Mouse (Mus musculus): ENCODE measurements around the gene Hcfc1. TPM values are rescaled to one million over a fixed set of nuclear protein-coding genes. Genes with fewer than 3 reads are reported as not detected.
A peak's percentile ranks its signal among the peaks of the same experiment; 100 is the strongest.

Gene Hcfc1
- polyA plus RNA-seq, 1 experiment from 2014 or later, result 63.0 TPM

DNA sequence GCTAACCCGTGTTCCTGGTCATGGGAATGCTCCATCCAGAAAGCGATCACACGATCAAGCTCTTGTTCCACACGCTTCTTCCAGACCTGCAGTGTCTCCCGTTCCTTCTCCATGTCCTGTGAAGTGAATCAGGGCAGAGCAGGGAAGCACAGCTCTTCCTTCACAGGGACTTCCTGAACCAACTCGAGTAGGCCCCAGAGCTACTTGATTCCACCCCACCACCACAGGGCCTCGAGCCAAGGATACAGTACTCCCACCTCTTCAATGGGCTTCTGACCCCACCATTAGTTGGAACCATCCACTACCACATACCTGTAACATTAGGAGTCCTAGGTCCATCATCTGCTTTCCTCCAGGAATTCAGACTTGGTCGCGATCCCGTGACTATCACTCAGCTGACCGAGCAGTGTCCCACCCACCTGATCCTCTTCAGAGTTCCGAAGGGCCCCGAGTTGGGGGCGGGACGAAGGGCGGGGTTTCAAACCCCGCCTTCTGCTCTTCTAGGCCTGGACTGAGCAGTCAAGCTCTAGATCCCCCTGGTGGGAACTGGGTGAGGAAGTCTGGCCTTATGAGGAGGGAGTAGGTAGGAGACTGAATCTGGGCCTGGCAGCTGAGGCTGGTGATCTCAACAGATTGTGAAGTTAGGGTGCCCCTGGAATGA is 35.6 kb downstream of the Hcfc1 start, which contains the start of gene Renbp:
Gene Renbp (minus strand): TSS at position 449 of the 661 bp plus-strand sequence.
- WGBS, result 49% methylated on average over 17 of the region's 17 CpGs
- Histone ChIP-seq H3K4me3 (replicated peaks) (no peak within 1 kb of the TSS), H3K36me3 (no peaks in the 10 kb centered on the region), H3K27ac (no peak within 1 kb of the TSS), H3K4me1 (replicated peaks) (no peaks in the 10 kb centered on the region), H3K4me2 (replicated peaks) (0 out of 2 replicates have a peak within 1 kb of the TSS, but pooled peaks have one; percentile 2), H3K9ac (replicated peaks) (no peak within 1 kb of the TSS), H3K27me3 (no peaks in the 10 kb centered on the region), H3K9me3 (no peaks in the 10 kb centered on the region)
- ATAC-seq, result peak; percentile 62

- WGBS, result 82% methylated on average over 8 of the region's 8 CpGs
- no peak for ATAC-seq
- H3K4me3 ChIP-seq (replicated peaks), result peak overlapping the region; percentile 58
- no peaks in the 10 kb centered on the region for H3K9me3 ChIP-seq
- peak overlapping the region; percentile 74; the same call in 1 of the 2 replicates for H3K27ac ChIP-seq
- peak overlapping the region; percentile 64 for H3K9ac ChIP-seq (replicated peaks)
- peaks cover 10% of the 10 kb centered on the region for H3K4me1 ChIP-seq (replicated peaks)
- H3K4me2 ChIP-seq (replicated peaks), result peak overlapping the region; percentile 65
- no peaks in the 10 kb centered on the region for H3K27me3 ChIP-seq
- peaks cover 15% of the 10 kb centered on the region; the same call in 1 of the 2 replicates for H3K36me3 ChIP-seq
Measured at GRCm38 (mm10) chrX:73922550-73922882, 43.6 kb downstream of the Hcfc1 start.

- Histone ChIP-seq H3K36me3 (peaks cover 19% of the 10 kb centered on the region; the same call in 1 of the 2 replicates), H3K27ac (peak within 1 kb of the TSS; percentile 79), H3K4me2 (replicated peaks) (peak within 1 kb of the TSS; percentile 70), H3K4me3 (replicated peaks) (peak within 1 kb of the TSS; percentile 58), H3K4me1 (replicated peaks) (peaks cover 10% of the 10 kb centered on the region), H3K27me3 (no peaks in the 10 kb centered on the region), H3K9me3 (no peaks in the 10 kb centered on the region), H3K9ac (replicated peaks) (peak within 1 kb of the TSS; percentile 76)
- WGBS, result 23% methylated on average over 43 of the region's 43 CpGs
- ATAC-seq, result peak; percentile 99
Measured at GRCm38 (mm10) chrX:73921823-73922549, 44.2 kb downstream of the Hcfc1 start, which contains the start of the genes Arhgap4 and Naa10. Arhgap4 (minus strand) TSS chrX:73921870. Naa10 (minus strand) TSS chrX:73921944.

DNA sequence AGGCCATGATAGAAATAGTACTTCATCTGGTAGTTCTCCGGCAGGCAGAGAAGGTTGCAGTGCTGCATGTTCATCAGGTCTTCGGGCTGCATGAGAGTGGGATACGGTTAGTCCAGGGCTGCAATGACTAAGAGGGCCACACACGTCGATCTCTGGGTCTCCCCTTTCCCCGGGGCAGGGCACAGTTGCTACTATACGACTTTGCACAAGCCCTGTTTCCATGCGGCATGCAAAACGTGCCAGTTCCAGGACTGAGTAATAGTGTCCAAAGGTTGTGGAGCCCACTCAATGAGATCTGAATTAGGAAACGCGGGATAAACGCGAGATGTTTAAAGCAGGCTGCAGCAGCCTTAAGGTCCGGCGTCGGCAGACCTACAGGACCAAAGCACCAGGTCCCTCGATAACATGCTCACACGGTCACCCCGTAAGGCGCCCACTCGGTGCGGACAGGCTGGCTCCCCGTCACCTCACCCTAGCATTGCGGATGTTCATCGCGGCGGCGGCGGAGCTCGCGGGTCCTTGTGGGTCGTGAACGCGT is 44.8 kb downstream of the Hcfc1 start:
- Histone ChIP-seq H3K4me1 (replicated peaks) (peaks cover 10% of the 10 kb centered on the region), H3K27me3 (no peaks in the 10 kb centered on the region), H3K27ac (peak overlapping the region; percentile 79), H3K4me3 (replicated peaks) (peak overlapping the region; percentile 58), H3K36me3 (peaks cover 19% of the 10 kb centered on the region; the same call in 1 of the 2 replicates), H3K9ac (replicated peaks) (peak overlapping the region; percentile 76), H3K4me2 (replicated peaks) (peak overlapping the region; percentile 70), H3K9me3 (no peaks in the 10 kb centered on the region)
- 25% methylated on average over 34 of the region's 34 CpGs for WGBS
- peak; percentile 51 for ATAC-seq

DNA sequence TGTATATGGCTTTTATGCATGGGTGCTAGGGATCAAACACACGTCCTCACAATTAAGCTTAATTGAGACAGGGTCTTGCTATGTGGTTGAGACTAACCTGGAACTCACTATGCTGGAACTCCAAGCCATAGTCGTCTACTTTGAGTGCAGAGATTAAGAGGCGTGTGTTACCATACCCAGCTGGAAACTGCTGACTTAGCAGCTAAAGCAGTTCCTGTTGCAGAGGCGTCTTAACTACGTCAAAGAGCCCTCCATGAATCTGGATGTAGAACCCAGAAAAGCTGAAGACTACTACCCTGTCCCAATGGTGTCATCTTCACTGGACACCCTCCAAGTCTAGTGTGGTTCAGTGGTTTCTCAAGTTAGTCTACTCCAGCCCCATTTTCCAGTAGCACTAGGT is 47.5 kb downstream of the Hcfc1 start:
- no peak for ATAC-seq
- no peaks in the 10 kb centered on the region for H3K27me3 ChIP-seq
- H3K4me2 ChIP-seq (replicated peaks), result no peak overlapping the region
- no peak overlapping the region for H3K9ac ChIP-seq (replicated peaks)
- H3K9me3 ChIP-seq, result no peaks in the 10 kb centered on the region
- peaks cover 19% of the 10 kb centered on the region; the same call in 1 of the 2 replicates for H3K36me3 ChIP-seq
- peaks cover 17% of the 10 kb centered on the region for H3K4me1 ChIP-seq (replicated peaks)
- no peak overlapping the region for H3K27ac ChIP-seq
- 82% methylated on average over 5 of the region's 5 CpGs for WGBS
- H3K4me3 ChIP-seq (replicated peaks), result no peak overlapping the region

- H3K9ac ChIP-seq (replicated peaks), result no peak overlapping the region
- no peaks in the 10 kb centered on the region for H3K27me3 ChIP-seq
- no peak for ATAC-seq
- no peaks in the 10 kb centered on the region for H3K9me3 ChIP-seq
- H3K36me3 ChIP-seq, result peaks cover 19% of the 10 kb centered on the region; the same call in 1 of the 2 replicates
- H3K4me2 ChIP-seq (replicated peaks), result no peak overlapping the region
- H3K27ac ChIP-seq, result no peak overlapping the region
- WGBS, result 76% methylated on average over 8 of the region's 8 CpGs
- H3K4me3 ChIP-seq (replicated peaks), result no peak overlapping the region
- H3K4me1 ChIP-seq (replicated peaks), result peaks cover 17% of the 10 kb centered on the region
Measured at GRCm38 (mm10) chrX:73916945-73917344, 49.2 kb downstream of the Hcfc1 start.

DNA sequence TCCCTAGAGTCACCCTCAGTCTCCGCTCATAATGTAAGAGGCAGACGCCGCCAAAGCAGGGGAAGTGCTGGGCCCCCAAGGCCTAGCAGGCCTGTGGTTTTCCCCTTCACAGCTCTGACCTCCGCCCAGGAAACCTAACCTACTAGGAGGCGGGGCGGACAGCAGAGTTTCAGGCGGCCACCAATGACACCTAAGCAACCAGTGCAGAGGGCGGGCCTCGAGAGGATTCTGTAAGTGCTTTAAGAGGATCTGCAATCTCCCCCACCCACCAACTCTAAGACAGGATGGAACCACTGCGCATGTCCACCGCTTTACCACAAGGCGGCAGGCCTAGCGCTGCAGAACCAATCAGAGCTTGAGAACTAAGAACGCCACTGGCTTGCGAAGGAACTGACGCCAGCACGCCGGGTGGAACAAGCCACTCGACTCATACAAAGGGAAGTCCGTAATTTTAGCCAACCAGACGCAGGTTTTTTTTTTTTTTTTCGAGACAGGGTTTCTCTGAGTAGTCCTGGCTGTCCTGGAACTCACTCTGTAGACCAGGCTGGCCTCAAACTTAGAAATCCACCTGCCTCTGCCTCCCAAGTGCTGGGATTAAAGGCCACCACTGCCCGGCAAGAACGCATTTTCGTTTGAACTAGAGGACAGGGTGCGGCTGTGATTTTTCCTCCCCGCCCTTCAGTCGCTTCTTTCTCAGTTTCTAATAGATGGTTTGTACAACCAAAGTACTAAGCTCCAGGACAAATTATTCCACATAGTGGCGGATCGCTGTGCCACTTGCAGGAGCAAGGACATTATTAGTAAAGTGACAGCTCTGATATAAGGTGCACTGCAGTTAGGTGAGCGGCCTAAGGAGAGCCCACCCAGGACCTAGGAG is 51.1 kb downstream of the Hcfc1 start:
- 30% methylated on average over 31 of the region's 31 CpGs for WGBS
- no peaks in the 10 kb centered on the region for H3K27me3 ChIP-seq
- peak overlapping the region; percentile 44 for H3K4me2 ChIP-seq (replicated peaks)
- peaks cover 14% of the 10 kb centered on the region; the same call in 1 of the 2 replicates for H3K4me1 ChIP-seq (replicated peaks)
- peak overlapping the region; percentile 23; the same call in 1 of the 2 replicates for H3K9ac ChIP-seq (replicated peaks)
- H3K9me3 ChIP-seq, result no peaks in the 10 kb centered on the region
- peaks cover 19% of the 10 kb centered on the region; the same call in 1 of the 2 replicates for H3K36me3 ChIP-seq
- peak overlapping the region; percentile 82 for H3K27ac ChIP-seq
- peak overlapping the region; percentile 21 for H3K4me3 ChIP-seq (replicated peaks)
- peak; percentile 97 for ATAC-seq

- no peak for ATAC-seq
- Histone ChIP-seq H3K9ac (replicated peaks) (no peak overlapping the region), H3K4me2 (replicated peaks) (no peak overlapping the region), H3K4me3 (replicated peaks) (no peak overlapping the region), H3K27ac (no peak overlapping the region), H3K36me3 (no peaks in the 10 kb centered on the region), H3K27me3 (no peaks in the 10 kb centered on the region), H3K4me1 (replicated peaks) (peaks cover 10% of the 10 kb centered on the region; the same call in 1 of the 2 replicates), H3K9me3 (no peaks in the 10 kb centered on the region)
- 67% methylated on average over 2 of the region's 2 CpGs for WGBS
Measured at GRCm38 (mm10) chrX:73911588-73911987, 54.6 kb downstream of the Hcfc1 start.

DNA sequence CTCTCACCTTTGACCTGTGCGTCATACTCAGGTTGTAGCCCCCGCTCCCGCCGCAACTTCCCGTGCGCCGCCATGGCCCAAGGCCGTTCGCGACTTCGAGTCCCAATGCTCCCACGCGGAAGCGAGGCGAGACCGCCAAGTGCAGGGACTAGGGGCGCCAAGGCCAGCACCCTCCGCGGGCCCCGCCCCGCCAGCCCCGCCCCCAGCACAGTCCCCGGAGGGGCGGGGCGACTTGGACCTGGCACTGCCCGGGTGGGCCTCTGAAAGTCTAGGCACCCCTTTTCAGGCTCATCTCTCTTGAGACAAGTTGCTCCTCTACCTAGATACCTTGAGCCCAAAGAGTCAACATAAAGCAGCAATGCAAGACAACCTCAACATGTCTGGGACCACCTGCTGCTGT is 55.0 kb downstream of the Hcfc1 start:
- H3K9me3 ChIP-seq, result no peaks in the 10 kb centered on the region
- H3K27me3 ChIP-seq, result no peaks in the 10 kb centered on the region
- H3K36me3 ChIP-seq, result no peaks in the 10 kb centered on the region
- no peak overlapping the region for H3K9ac ChIP-seq (replicated peaks)
- peak overlapping the region; percentile 40 for H3K4me2 ChIP-seq (replicated peaks)
- H3K27ac ChIP-seq, result no peak overlapping the region
- WGBS, result 25% methylated on average over 26 of the region's 26 CpGs
- no peak for ATAC-seq
- H3K4me1 ChIP-seq (replicated peaks), result peaks cover 10% of the 10 kb centered on the region; the same call in 1 of the 2 replicates
- H3K4me3 ChIP-seq (replicated peaks), result no peak overlapping the region

GRCm38 (mm10) chrX:73910451-73910850 is 55.7 kb downstream of the Hcfc1 start:
- Histone ChIP-seq H3K4me1 (replicated peaks) (peaks cover 6% of the 10 kb centered on the region; the same call in 1 of the 2 replicates), H3K27ac (no peak overlapping the region), H3K9ac (replicated peaks) (no peak overlapping the region), H3K4me3 (replicated peaks) (no peak overlapping the region), H3K27me3 (no peaks in the 10 kb centered on the region), H3K36me3 (no peaks in the 10 kb centered on the region), H3K9me3 (no peaks in the 10 kb centered on the region), H3K4me2 (replicated peaks) (no peak overlapping the region)
- no peak for ATAC-seq

DNA sequence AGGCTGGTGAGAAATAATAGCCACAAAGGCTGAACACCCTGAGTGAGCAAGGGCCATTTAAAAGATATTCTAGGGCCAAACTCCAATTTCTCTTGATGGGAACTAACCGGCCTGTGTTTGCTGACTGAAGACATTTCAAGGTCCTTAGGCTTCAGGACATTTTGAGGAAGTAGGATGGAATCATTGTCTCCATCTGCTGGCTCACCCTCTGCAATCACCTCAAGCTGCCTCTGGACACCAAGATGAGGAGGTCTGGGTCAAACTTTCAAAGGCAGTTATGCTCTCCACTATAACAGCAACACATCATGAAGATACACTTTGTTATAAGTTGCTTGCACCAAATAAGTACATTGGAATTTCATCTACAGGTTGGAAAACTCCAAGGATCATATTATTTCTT is 56.1 kb downstream of the Hcfc1 start:
- peaks cover 6% of the 10 kb centered on the region; the same call in 1 of the 2 replicates for H3K4me1 ChIP-seq (replicated peaks)
- no peak for ATAC-seq
- H3K27ac ChIP-seq, result no peak overlapping the region
- no peaks in the 10 kb centered on the region for H3K27me3 ChIP-seq
- H3K4me3 ChIP-seq (replicated peaks), result no peak overlapping the region
- H3K9ac ChIP-seq (replicated peaks), result no peak overlapping the region
- no peaks in the 10 kb centered on the region for H3K36me3 ChIP-seq
- no peaks in the 10 kb centered on the region for H3K9me3 ChIP-seq
- 92% methylated on average over 1 of the region's 1 CpGs for WGBS
- H3K4me2 ChIP-seq (replicated peaks), result no peak overlapping the region
